Mouse (Mus musculus) midbrain, embryonic 15.5 days (tissue): ENCODE measurements around the gene Phxr2. TPM values are rescaled to one million over a fixed set of nuclear protein-coding genes. Genes with fewer than 3 reads are reported as not detected.

Source experiments
- ATAC-seq: fragments of 200-750 bp; cut with Nextera tagmentation; replicated peaks from 2 replicates; pipeline ENCODE4 v1.8.0; 2017; ENCODE audit warnings: moderate TSS enrichment
- H3K27ac ChIP-seq: fragments of 300-500 bp; sonication (generic); 2 replicates; pipeline ENCODE4 v1.5.1; 2015; ENCODE audit warnings: mild to moderate bottlenecking, inconsistent platforms
- H3K27me3 ChIP-seq: fragments of 300-500 bp; sonication (generic); replicated peaks from 2 replicates; pipeline ENCODE4 v1.6.1; 2015; ENCODE audit warnings: inconsistent platforms
- H3K36me3 ChIP-seq: fragments of 300-500 bp; sonication (generic); replicated peaks from 2 replicates; pipeline ENCODE4 v1.6.1; 2015; ENCODE audit warnings: inconsistent platforms
- H3K4me1 ChIP-seq: fragments of 300-500 bp; sonication (generic); 2 replicates; pipeline ENCODE4 v1.6.1; 2015; ENCODE audit warnings: inconsistent platforms
- H3K4me2 ChIP-seq: fragments of 300-500 bp; sonication (generic); 2 replicates; pipeline ENCODE4 v1.6.1; 2015; ENCODE audit warnings: inconsistent platforms, mild to moderate bottlenecking, moderate library complexity
- H3K4me3 ChIP-seq: fragments of 300-500 bp; sonication (generic); 2 replicates; pipeline ENCODE4 v1.5.1; 2015; ENCODE audit warnings: mild to moderate bottlenecking, inconsistent platforms
- H3K9ac ChIP-seq: fragments of 300-500 bp; sonication (generic); 2 replicates; pipeline ENCODE4 v1.6.1; 2015; ENCODE audit warnings: mild to moderate bottlenecking, inconsistent platforms
- H3K9me3 ChIP-seq: fragments of 300-500 bp; sonication (generic); 2 replicates; pipeline ENCODE4 v1.6.1; 2016; ENCODE audit warnings: inconsistent platforms
- WGBS: fragments of 180-500 bp; shearing (Covaris S2); methylation state at CpG from one replicate; pipeline ENCODE4 v1.1.7; 2015; ENCODE audit warnings: mixed read lengths; 5-methylcytosine and 5-hydroxymethylcytosine counted together
- polyA plus RNA-seq: library from polyadenylated mRNA; unstranded; fragments of >200 nt; fragmentation: Nextera tagmentation; extraction: Ambion mirVana; gene quantifications from 2 replicates; pipeline ENCODE4 v1.2.1, GENCODE M21; 2015

Phxr2 gene
- polyA plus RNA-seq, 1 experiment from 2014 or later, result not detected

GRCm38 (mm10) chr10:99084397-99085239 lies 41.5 kb downstream of the Phxr2 start:
- Histone ChIP-seq H3K4me1 (no peaks in the 10 kb centered on the region), H3K9me3 (no peaks in the 10 kb centered on the region), H3K4me2 (peak overlapping the region; percentile 25), H3K27ac (no peak overlapping the region), H3K9ac (no peak overlapping the region), H3K27me3 (no peaks in the 10 kb centered on the region; the same call in 1 of the 2 replicates), H3K36me3 (no peaks in the 10 kb centered on the region), H3K4me3 (no peak overlapping the region)
- peak; percentile 92 for ATAC-seq
- 47% methylated on average over 23 of the region's 23 CpGs for WGBS

DNA sequence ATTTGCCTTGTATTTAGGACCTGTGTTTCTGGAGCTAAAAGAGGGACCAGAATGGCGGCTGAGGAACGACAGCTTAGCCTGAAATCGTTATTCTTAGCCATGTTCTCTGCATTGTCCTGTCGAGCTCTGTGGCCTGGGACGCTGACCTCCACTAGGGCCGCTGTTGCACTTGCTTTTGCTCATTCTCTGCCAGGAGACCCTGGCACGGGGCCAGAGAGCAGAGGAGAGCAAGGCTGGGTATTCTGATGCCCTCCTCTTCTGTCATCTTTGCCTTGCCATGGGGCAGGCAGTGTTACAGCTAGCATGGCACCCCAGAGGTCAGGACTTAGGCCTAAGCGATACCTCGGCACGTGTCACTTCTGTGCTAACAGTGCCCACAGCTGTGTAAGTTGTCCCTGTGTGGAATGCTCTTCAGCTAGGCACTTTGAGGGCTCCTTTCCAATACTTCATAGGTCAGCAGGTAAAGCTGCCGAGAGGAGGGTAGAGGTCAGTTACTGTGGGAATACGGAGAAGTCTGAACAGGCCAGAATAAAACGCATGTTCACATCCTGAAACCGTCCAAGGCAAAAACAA lies 42.6 kb downstream of the Phxr2 start:
- no peaks in the 10 kb centered on the region for H3K36me3 ChIP-seq
- ATAC-seq, result no peak
- H3K27ac ChIP-seq, result no peak overlapping the region
- no peaks in the 10 kb centered on the region; the same call in 1 of the 2 replicates for H3K27me3 ChIP-seq
- no peaks in the 10 kb centered on the region for H3K9me3 ChIP-seq
- H3K9ac ChIP-seq, result no peak overlapping the region
- H3K4me2 ChIP-seq, result no peak overlapping the region
- H3K4me3 ChIP-seq, result no peak overlapping the region
- 85% methylated on average over 14 of the region's 14 CpGs for WGBS
- H3K4me1 ChIP-seq, result no peaks in the 10 kb centered on the region

DNA sequence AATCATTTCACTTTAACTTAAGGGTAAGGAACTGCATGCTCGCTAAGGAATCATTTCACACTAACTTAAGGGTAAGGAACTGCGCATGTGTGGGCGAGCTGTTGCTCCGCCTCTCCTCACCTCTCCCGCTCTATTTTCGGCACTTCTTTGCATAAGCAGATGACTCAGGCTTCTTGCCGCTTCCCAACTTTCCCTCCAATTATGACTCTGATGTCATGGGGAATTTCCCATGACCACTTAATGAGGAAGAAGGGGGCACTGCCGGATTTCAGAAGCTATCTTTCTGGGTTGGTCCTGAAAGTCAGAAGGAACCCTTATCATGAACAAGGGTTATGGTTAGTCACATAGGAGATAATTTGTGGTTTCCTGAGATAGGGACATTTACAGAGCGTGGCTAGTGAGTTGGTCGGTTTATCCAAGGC lies 44.5 kb downstream of the Phxr2 start:
- no peak overlapping the region for H3K4me3 ChIP-seq
- H3K27ac ChIP-seq, result no peak overlapping the region
- no peaks in the 10 kb centered on the region for H3K36me3 ChIP-seq
- no peak for ATAC-seq
- H3K27me3 ChIP-seq, result no peaks in the 10 kb centered on the region; the same call in 1 of the 2 replicates
- no peak overlapping the region for H3K4me2 ChIP-seq
- no peak overlapping the region for H3K9ac ChIP-seq
- no peaks in the 10 kb centered on the region for H3K4me1 ChIP-seq
- no peaks in the 10 kb centered on the region for H3K9me3 ChIP-seq
- 89% methylated on average over 10 of the region's 10 CpGs for WGBS

GRCm38 (mm10) chr10:99078621-99079020 lies 47.5 kb downstream of the Phxr2 start:
- H3K4me1 ChIP-seq, result no peaks in the 10 kb centered on the region
- 86% methylated on average over 2 of the region's 2 CpGs for WGBS
- no peak for ATAC-seq
- H3K4me3 ChIP-seq, result no peak overlapping the region
- no peak overlapping the region for H3K27ac ChIP-seq
- H3K9ac ChIP-seq, result no peak overlapping the region
- H3K27me3 ChIP-seq, result no peaks in the 10 kb centered on the region
- H3K36me3 ChIP-seq, result no peaks in the 10 kb centered on the region
- H3K9me3 ChIP-seq, result no peaks in the 10 kb centered on the region
- H3K4me2 ChIP-seq, result no peak overlapping the region

GRCm38 (mm10) chr10:99076113-99076895 lies 49.8 kb downstream of the Phxr2 start:
- Histone ChIP-seq H3K4me1 (no peaks in the 10 kb centered on the region), H3K4me3 (no peak overlapping the region), H3K9me3 (no peaks in the 10 kb centered on the region), H3K27ac (no peak overlapping the region), H3K4me2 (no peak overlapping the region), H3K36me3 (no peaks in the 10 kb centered on the region), H3K27me3 (no peaks in the 10 kb centered on the region), H3K9ac (no peak overlapping the region)
- no peak for ATAC-seq
- 78% methylated on average over 18 of the region's 18 CpGs for WGBS

Other genes starting within 250 kb of the Phxr2 start
- 216 and 232 TPM in 2 replicates for gene Atp2b1, start 211.9 kb downstream of the Phxr2 start, polyA plus RNA-seq
- 10.9 and 12.1 TPM in 2 replicates for gene Poc1b, start 19.3 kb downstream of the Phxr2 start, polyA plus RNA-seq
- gene Galnt4, start 18.2 kb downstream of the Phxr2 start, polyA plus RNA-seq, result 2.7 and 3.0 TPM in 2 replicates
- 27.0 and 28.3 TPM in 2 replicates for gene Dusp6, start 136.9 kb upstream of the Phxr2 start, polyA plus RNA-seq